Mouse (Mus musculus): Measurements from ENCODE around the gene Itpripl2.

Itpripl2 gene

GRCm38 (mm10) chr7:118491431-118492147, at the start of gene Itpripl2:
Gene Itpripl2 (minus strand): TSS chr7:118491975.
- DNase-seq (ENCODE audit: low read depth, low spot score): peak; percentile 71

- DNase-seq (ENCODE audit: low read depth, low spot score): no peak
Observed at GRCm38 (mm10) chr7:118535076-118535475, 43.3 kb upstream of the Itpripl2 start.

- no peak for DNase-seq (ENCODE audit: low read depth, low spot score)
Observed at GRCm38 (mm10) chr7:118534326-118534725, 42.6 kb upstream of the Itpripl2 start.

GRCm38 (mm10) chr7:118533178-118533578, 41.4 kb upstream of the Itpripl2 start, which contains the start of gene Coq7:
Gene Coq7 (minus strand): TSS chr7:118533356.
- peak; percentile 98 for DNase-seq (ENCODE audit: low read depth, low spot score)

GRCm38 (mm10) chr7:118532519-118533177, 40.9 kb upstream of the Itpripl2 start:
- DNase-seq (ENCODE audit: low read depth, low spot score): peak; percentile 98

- no peak for DNase-seq (ENCODE audit: low read depth, low spot score)
Observed at GRCm38 (mm10) chr7:118526967-118527366, 35.2 kb upstream of the Itpripl2 start.

GRCm38 (mm10) chr7:118522077-118522476, 30.3 kb upstream of the Itpripl2 start:
- no peak for DNase-seq (ENCODE audit: low read depth, low spot score)

GRCm38 (mm10) chr7:118519661-118520060, 27.9 kb upstream of the Itpripl2 start:
- no peak for DNase-seq (ENCODE audit: low read depth, low spot score)

GRCm38 (mm10) chr7:118518687-118519086, 26.9 kb upstream of the Itpripl2 start:
- peak; percentile 87 for DNase-seq (ENCODE audit: low read depth, low spot score)

GRCm38 (mm10) chr7:118517819-118518218, 26.0 kb upstream of the Itpripl2 start:
- peak; percentile 21 for DNase-seq (ENCODE audit: low read depth, low spot score)

GRCm38 (mm10) chr7:118508556-118508955, 16.8 kb upstream of the Itpripl2 start:
- DNase-seq (ENCODE audit: low read depth, low spot score): no peak

- DNase-seq (ENCODE audit: low read depth, low spot score): no peak
Observed at GRCm38 (mm10) chr7:118503844-118504243, 12.1 kb upstream of the Itpripl2 start.

- no peak for DNase-seq (ENCODE audit: low read depth, low spot score)
Observed at GRCm38 (mm10) chr7:118502333-118502732, 10.6 kb upstream of the Itpripl2 start.

GRCm38 (mm10) chr7:118499784-118500435, 8.1 kb upstream of the Itpripl2 start:
- DNase-seq (ENCODE audit: low read depth, low spot score): no peak

GRCm38 (mm10) chr7:118498984-118499783, 7.4 kb upstream of the Itpripl2 start:
- no peak for DNase-seq (ENCODE audit: low read depth, low spot score)

GRCm38 (mm10) chr7:118494892-118495579, 3.3 kb upstream of the Itpripl2 start:
- DNase-seq (ENCODE audit: low read depth, low spot score): no peak

GRCm38 (mm10) chr7:118493892-118494291, 2.1 kb upstream of the Itpripl2 start:
- no peak for DNase-seq (ENCODE audit: low read depth, low spot score)

- DNase-seq (ENCODE audit: low read depth, low spot score): peak; percentile 38
Observed at GRCm38 (mm10) chr7:118490666-118491430, 927 bp downstream of the Itpripl2 start.

GRCm38 (mm10) chr7:118489706-118490665, 1.8 kb downstream of the Itpripl2 start:
- DNase-seq (ENCODE audit: low read depth, low spot score): no peak
